Mouse (Mus musculus): ENCODE results near the gene Necap2.

The Necap2 gene

GRCm38 (mm10) chr4:141033606-141034549, 44.3 kb downstream of the Necap2 start:
- DNase-seq (ENCODE audit: low spot score in 2 of 2): no peak

GRCm38 (mm10) chr4:141031733-141032132, 46.4 kb downstream of the Necap2 start:
- DNase-seq (ENCODE audit: low spot score in 2 of 2): peak; percentile 60 to 82

GRCm38 (mm10) chr4:141030541-141031206, 47.5 kb downstream of the Necap2 start:
- no peak for DNase-seq (ENCODE audit: low spot score in 2 of 2)

GRCm38 (mm10) chr4:141024992-141025391, 53.2 kb downstream of the Necap2 start:
- no peak for DNase-seq (ENCODE audit: low spot score in 2 of 2)

GRCm38 (mm10) chr4:141024052-141024451, 54.1 kb downstream of the Necap2 start:
- DNase-seq (ENCODE audit: low spot score in 2 of 2): no peak

DNA sequence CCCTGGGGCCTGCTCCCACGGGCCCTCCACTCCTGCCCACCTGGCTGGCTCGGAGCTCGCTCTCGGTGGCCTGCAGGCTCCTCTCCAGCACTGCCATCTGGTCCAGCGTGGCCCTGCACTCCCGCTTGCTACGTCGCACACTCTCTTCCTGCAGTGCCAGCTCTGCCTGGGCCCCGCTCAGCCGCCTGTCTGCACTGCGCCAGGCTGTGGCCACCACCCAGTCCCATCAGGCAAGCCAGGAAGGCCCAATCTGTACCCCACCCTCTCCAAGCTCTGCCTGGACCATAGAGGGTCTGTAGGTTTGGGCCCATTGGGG, 56.6 kb downstream of the Necap2 start:
- DNase-seq (ENCODE audit: low spot score in 2 of 2): no peak

DNA sequence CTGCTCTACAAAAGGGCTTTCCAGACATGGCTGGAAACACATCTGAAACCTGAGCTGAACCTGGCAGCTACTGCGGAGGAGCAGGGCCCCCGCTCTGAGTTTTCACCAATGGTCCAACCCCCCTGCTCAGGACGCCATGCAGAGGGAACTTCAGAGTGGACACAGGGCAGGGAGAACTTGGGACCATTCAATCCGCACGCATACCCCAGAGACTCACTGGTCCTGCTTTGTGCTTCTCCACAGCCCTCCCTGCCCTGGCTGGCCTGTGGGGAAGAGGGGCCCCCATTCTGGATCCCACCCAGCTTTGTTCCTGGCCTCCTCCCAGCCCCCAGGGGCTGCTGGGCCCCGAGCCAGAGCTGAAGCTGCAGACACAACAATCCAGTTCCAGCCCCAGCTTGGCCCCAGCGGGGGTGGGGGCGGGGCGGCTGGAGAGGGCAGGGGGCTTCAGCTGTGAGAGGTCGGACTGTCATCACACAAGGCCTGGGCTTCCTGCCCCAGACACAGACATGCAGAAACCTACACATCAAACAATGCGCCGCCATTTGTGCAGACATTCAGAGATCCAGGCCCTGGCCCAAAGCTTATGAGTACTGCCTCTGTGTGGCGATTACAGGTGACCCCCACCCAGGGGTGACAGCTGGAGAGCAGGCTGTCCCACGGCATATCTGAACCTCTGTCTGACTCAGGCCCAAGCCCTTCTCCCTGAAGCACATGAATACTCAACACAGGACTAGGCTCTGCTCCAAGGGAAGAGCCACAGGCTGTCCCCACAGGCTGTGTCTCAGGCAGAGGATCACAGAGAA, 57.1 kb downstream of the Necap2 start:
- DNase-seq (ENCODE audit: low spot score in 2 of 2): no peak

GRCm38 (mm10) chr4:141020220-141020619, 57.9 kb downstream of the Necap2 start:
- no peak for DNase-seq (ENCODE audit: low spot score in 2 of 2)

DNA sequence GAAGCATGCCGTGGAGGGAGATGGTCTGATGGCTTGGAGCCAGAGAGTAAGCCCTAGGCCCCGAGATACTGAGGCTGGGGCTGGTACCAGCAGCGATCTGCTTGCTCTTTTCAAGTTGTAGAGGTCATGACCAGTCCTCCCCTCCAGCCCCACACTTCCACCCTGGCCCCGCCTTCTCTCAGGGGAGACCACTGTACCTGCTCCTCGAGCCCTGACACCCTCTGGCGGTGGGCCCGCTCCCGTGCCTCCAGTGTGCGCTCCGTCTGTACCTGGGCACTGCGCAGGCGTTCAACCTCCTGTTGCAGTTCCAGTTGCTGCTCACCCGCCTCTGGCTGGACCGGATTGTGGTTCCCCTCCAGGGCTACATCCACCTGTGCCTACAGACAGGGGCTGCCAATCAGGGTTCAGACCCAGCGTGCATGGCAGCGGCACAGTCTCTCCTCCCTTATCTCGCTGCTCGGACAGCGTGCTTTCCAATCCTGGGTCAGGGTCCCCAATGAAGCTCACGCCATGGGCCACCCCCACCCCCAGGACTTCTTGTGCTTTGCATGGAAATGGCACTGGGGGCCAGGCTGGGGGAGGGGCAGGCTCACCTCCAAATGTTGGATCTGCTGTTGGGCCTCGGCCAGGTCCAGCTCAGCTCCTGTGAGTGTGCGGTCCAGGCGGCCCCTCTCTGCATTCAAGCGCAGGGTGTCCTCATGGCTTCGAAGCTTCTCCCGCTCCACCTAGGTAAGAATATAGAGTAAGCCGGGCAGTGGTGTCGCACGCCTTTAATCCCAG, 60.3 kb downstream of the Necap2 start:
- no peak for DNase-seq (ENCODE audit: low spot score in 2 of 2)
